14 mouse cellular contexts compared by ENCODE assay signal in genomic region chr16:90911766-90912165, GRCm38 (mm10). TPM values are rescaled to one million over a fixed set of nuclear protein-coding genes. Genes with fewer than 3 reads are reported as not detected.
DNase-seq lines count a peak whose midpoint lies in the region; ATAC-seq and TF ChIP-seq lines count a peak whose summit lies in the region.
"Had no signal": no experiment of that assay in that cellular context is flagged by ENCODE, and none has a peak within 500 bp of the region (broad histone marks: within the 10 kb centered on the region; RNA-seq: fewer than 3 reads in every experiment).

No protein-coding gene starts in this region.

- H3K27ac ChIP-seq in gastrocnemius, adult 2 months, result peak overlapping the region; percentile 24; the same call in 1 of the 2 replicates
- no peak overlapping the region for H3K27ac ChIP-seq in kidney, embryonic 14.5 days (ENCODE audit: low read depth, low read length)
- H3K27ac ChIP-seq in midbrain, embryonic 11.5 days (ENCODE audit: low read depth, low read length), result no peak overlapping the region
- H3K27ac ChIP-seq: forebrain, embryonic 12.5 days; hindbrain, embryonic 12.5 days; liver, embryonic 14.5 days had no signal

- ATAC-seq in kidney, embryonic 14.5 days (ENCODE audit: low FRiP score, low TSS enrichment), result no peak
- no peak for ATAC-seq in midbrain, embryonic 11.5 days (ENCODE audit: low FRiP score)

- no peak overlapping the region for H3K9ac ChIP-seq in kidney, embryonic 14.5 days (ENCODE audit: low read depth, low read length)
- H3K9ac ChIP-seq in midbrain, embryonic 11.5 days (ENCODE audit: low read length), result no peak overlapping the region
- H3K9ac ChIP-seq: forebrain, embryonic 12.5 days; hindbrain, embryonic 12.5 days; liver, embryonic 14.5 days had no signal

- WGBS in kidney, embryonic 14.5 days, result 90% methylated on average over 13 of the region's 13 CpGs
- WGBS in midbrain, embryonic 11.5 days, result 91% methylated on average over 13 of the region's 13 CpGs

- H3K4me2 ChIP-seq in kidney, embryonic 14.5 days (replicated peaks; ENCODE audit: low read depth, low read length), result no peak overlapping the region
- H3K4me2 ChIP-seq in midbrain, embryonic 11.5 days, result no peak overlapping the region
- H3K4me2 ChIP-seq: forebrain, embryonic 12.5 days; hindbrain, embryonic 12.5 days had no signal

- no peaks in the 10 kb centered on the region for H3K9me3 ChIP-seq in kidney, embryonic 14.5 days (ENCODE audit: control insufficient read depth, low read length)
- no peaks in the 10 kb centered on the region for H3K9me3 ChIP-seq in midbrain, embryonic 11.5 days (ENCODE audit: control insufficient read depth, low read length)
- H3K9me3 ChIP-seq: forebrain, embryonic 12.5 days; hindbrain, embryonic 12.5 days had no signal

- intact Hi-C loops in gastrocnemius, adult 2 months (cut with DNase I), result no loop called here

- H3K4me3 ChIP-seq in gastrocnemius, adult 2 months, result no peak overlapping the region
- no peak overlapping the region for H3K4me3 ChIP-seq in kidney, embryonic 14.5 days (ENCODE audit: low read length)
- H3K4me3 ChIP-seq in midbrain, embryonic 11.5 days (ENCODE audit: low read depth, low read length), result no peak overlapping the region
- H3K4me3 ChIP-seq: forebrain, embryonic 12.5 days; hindbrain, embryonic 12.5 days; myocyte had no signal

- H3K4me1 ChIP-seq in kidney, embryonic 14.5 days (ENCODE audit: control insufficient read depth, insufficient read depth, low read length), result peaks cover 7% of the 10 kb centered on the region; the same call in 1 of the 2 replicates
- H3K4me1 ChIP-seq in midbrain, embryonic 11.5 days (ENCODE audit: control insufficient read depth, insufficient read depth, low read length), result no peaks in the 10 kb centered on the region

- no peaks in the 10 kb centered on the region for H3K27me3 ChIP-seq in kidney, embryonic 14.5 days (ENCODE audit: control insufficient read depth, insufficient read depth, low read length)
- no peaks in the 10 kb centered on the region for H3K27me3 ChIP-seq in midbrain, embryonic 11.5 days (ENCODE audit: control insufficient read depth, insufficient read depth, low read length)
- H3K27me3 ChIP-seq: forebrain, embryonic 12.5 days; hindbrain, embryonic 12.5 days had no signal

- no peak for TF ChIP-seq CTCF in gastrocnemius, adult 2 months (IDR thresholded peaks at IDR 0.05)

- no peak for DNase-seq in gastrocnemius, adult 2 months
- no peak for DNase-seq in gastrocnemius, adult 8-10 months (ENCODE audit: low spot score in 2 of 2)
- DNase-seq in kidney, adult 8-10 months, result peak; percentile 23 to 65
- peak; percentile 83 for DNase-seq in Muller cell, postnatal 12 days (ENCODE audit: inconsistent ontology term)
- DNase-seq in kidney, postnatal 14 days, result peak; percentile 35
- DNase-seq in midbrain, embryonic 11.5 days (ENCODE audit: low spot score, missing footprints), result no peak
- no peak for DNase-seq in cerebellum, adult 11 months
- DNase-seq: right cerebral cortex, adult 18-20 months; thymus, adult 18-20 months had no signal

- no peaks in the 10 kb centered on the region for H3K36me3 ChIP-seq in kidney, embryonic 14.5 days (ENCODE audit: control insufficient read depth, insufficient read depth, low read length)
- no peaks in the 10 kb centered on the region for H3K36me3 ChIP-seq in midbrain, embryonic 11.5 days (ENCODE audit: control insufficient read depth, insufficient read depth, low read length)
- H3K36me3 ChIP-seq: forebrain, embryonic 12.5 days; hindbrain, embryonic 12.5 days had no signal

RNA-seq across cellular contexts. Expression of gene Cfap298, which starts 23.1 kb away (rescaled TPM):
- 10 to 100 TPM; 33.1 to 33.8 TPM for total RNA-seq in gastrocnemius, adult 2 months (2021)
- total RNA-seq in gastrocnemius, adult 8-10 months (2022), result 10 to 100 TPM; 33.2 to 40.7 (median 36.2) TPM
- 47.7 and 50.7 TPM in 2 replicates for polyA plus RNA-seq in kidney, embryonic 14.5 days (2014; fragmentation: Nextera tagmentation; extraction: Ambion mirVana)
- 50.5 and 52.7 TPM in 2 replicates for polyA plus RNA-seq in midbrain, embryonic 11.5 days (2014; fragmentation: Nextera tagmentation; extraction: Ambion mirVana)

Comparison
In these comparisons a context has a peak if more than half of its experiments do, and no peak if none do; other contexts are left out.
1. DNase-seq: peak in kidney, adult 8-10 months (2 of 2), Muller cell, postnatal 12 days (single experiment) and kidney, postnatal 14 days (single experiment); none in gastrocnemius, adult 2 months (single experiment), gastrocnemius, adult 8-10 months (0 of 2), midbrain, embryonic 11.5 days (single experiment) and cerebellum, adult 11 months (single experiment).